Mouse (Mus musculus) embryonic facial prominence, embryonic 12.5 days (tissue): ENCODE data around the gene Ffar3. TPM values are rescaled to one million over a fixed set of nuclear protein-coding genes. Genes with fewer than 3 reads are reported as not detected.
"Not testable (repeated sequence)": the region's sequence is repeated elsewhere in the genome, so short reads cannot be mapped to it uniquely, and the experiment has no call there.

Experiments
- ATAC-seq: fragments of 200-750 bp; cut with Nextera tagmentation; 2 replicates; pipeline ENCODE4 v1.8.0; 2017; ENCODE audit not compliant: insufficient number of reproducible peaks, insufficient read depth, low FRiP score, low TSS enrichment
- H3K27ac ChIP-seq: fragments of 300-500 bp; sonication (generic); 2 replicates; pipeline ENCODE4 v1.5.1; 2016; ENCODE audit warnings: mild to moderate bottlenecking
- H3K27me3 ChIP-seq: fragments of 300-500 bp; sonication (generic); 2 replicates; pipeline ENCODE4 v1.6.1; 2016; ENCODE audit warnings: mild to moderate bottlenecking, moderate library complexity
- H3K36me3 ChIP-seq: fragments of 300-500 bp; sonication (generic); 2 replicates; pipeline ENCODE4 v1.6.1; 2016; ENCODE audit warnings: mild to moderate bottlenecking
- H3K4me1 ChIP-seq: fragments of 300-500 bp; sonication (generic); 2 replicates; pipeline ENCODE4 v1.6.1; 2016
- H3K4me2 ChIP-seq: fragments of 300-500 bp; sonication (generic); replicated peaks from 2 replicates; pipeline ENCODE4 v1.6.1; 2016; ENCODE audit warnings: mild to moderate bottlenecking, moderate library complexity
- H3K4me3 ChIP-seq: fragments of 300-500 bp; sonication (generic); 2 replicates; pipeline ENCODE4 v1.5.1; 2016; ENCODE audit warnings: mild to moderate bottlenecking
- H3K9ac ChIP-seq: fragments of 300-500 bp; sonication (generic); 2 replicates; pipeline ENCODE4 v1.6.1; 2016; ENCODE audit warnings: mild to moderate bottlenecking, moderate library complexity
- H3K9me3 ChIP-seq: fragments of 300-500 bp; sonication (generic); 2 replicates; pipeline ENCODE4 v1.6.1; 2016; ENCODE audit warnings: mild to moderate bottlenecking, moderate library complexity
- WGBS: fragments of 180-500 bp; shearing (Covaris S2); methylation state at CpG from one replicate; pipeline ENCODE4 v1.1.7; 2016; 5-methylcytosine and 5-hydroxymethylcytosine counted together
- polyA plus RNA-seq: library from polyadenylated mRNA; unstranded; fragments of >200 nt; fragmentation: Nextera tagmentation; extraction: Ambion mirVana; gene quantifications from 2 replicates; pipeline ENCODE4 v1.2.1, GENCODE M21; 2016

The Ffar3 gene
- polyA plus RNA-seq, 1 experiment from 2014 or later = 0.13 TPM

DNA sequence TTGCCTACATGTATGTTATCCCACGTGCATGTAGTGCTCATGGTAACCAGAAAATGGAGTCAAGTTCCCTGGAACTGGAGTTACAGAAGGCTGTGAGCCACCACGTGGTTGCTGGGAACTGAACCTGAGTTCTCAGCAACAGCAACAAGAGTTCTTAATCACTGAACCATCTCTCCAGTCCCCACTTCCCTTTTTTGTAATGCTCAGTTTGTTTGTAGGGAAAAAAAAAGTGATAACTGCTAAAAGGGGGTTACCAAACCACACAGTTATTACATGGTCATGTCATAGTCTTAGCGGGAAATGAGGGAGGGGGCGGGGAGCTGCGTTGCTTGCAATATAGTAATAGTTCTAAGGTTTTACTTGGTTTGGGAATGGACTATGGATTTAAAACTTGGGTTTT is 13.9 kb downstream of the Ffar3 start:
- Histone ChIP-seq H3K9ac (no peak overlapping the region), H3K4me3 (no peak overlapping the region), H3K9me3 (no peaks in the 10 kb centered on the region), H3K4me2 (no peak overlapping the region), H3K36me3 (no peaks in the 10 kb centered on the region), H3K27ac (no peak overlapping the region), H3K4me1 (no peaks in the 10 kb centered on the region), H3K27me3 (no peaks in the 10 kb centered on the region)
- WGBS = 91% methylated on average over 5 of the region's 5 CpGs
- no peak for ATAC-seq

DNA sequence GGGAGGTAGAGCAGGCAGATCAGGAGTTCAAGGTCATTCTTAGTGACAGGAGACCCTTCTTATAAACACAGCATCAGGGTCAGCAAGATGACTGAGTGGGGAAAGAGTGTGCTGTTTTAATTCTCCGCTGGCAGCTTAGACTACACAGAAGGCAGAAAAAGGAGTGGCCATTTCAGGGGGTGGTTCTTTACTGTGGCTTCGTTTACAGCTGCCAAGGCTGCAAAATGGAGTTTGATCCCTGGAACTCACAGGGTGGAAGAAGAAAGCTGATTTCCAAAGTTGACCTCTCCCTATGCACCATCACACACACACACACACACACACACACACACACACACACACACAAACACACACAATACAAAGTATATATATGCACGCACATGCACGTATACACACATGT is 14.6 kb downstream of the Ffar3 start:
- no peak overlapping the region for H3K4me3 ChIP-seq
- 72% methylated on average over 4 of the region's 4 CpGs for WGBS
- H3K4me1 ChIP-seq = no peaks in the 10 kb centered on the region
- no peak for ATAC-seq
- no peaks in the 10 kb centered on the region for H3K27me3 ChIP-seq
- no peak overlapping the region for H3K9ac ChIP-seq
- no peaks in the 10 kb centered on the region for H3K36me3 ChIP-seq
- no peak overlapping the region for H3K27ac ChIP-seq
- no peak overlapping the region for H3K4me2 ChIP-seq
- H3K9me3 ChIP-seq = no peaks in the 10 kb centered on the region

DNA sequence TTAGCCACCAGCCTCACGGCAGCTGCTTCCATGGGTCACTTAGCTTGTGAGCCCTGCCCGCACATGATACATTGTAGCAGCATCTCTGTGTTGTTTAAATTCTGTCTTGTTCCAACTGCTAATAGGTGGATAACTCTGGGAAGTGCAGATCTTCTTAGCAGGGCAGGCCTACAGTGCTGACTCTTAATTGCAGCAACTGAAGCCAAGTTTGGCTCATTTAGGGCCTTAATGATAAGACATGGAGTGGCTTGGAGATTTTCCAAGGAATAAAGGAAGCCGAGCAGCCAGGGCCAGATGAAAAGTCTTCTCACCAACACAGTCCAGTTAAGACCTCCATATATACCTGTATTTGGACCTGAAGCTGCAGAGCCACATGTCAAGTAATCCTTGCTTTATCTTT is 15.7 kb downstream of the Ffar3 start:
- Histone ChIP-seq H3K9me3 (no peaks in the 10 kb centered on the region), H3K36me3 (no peaks in the 10 kb centered on the region), H3K9ac (no peak overlapping the region), H3K4me1 (no peaks in the 10 kb centered on the region), H3K27ac (no peak overlapping the region), H3K27me3 (no peaks in the 10 kb centered on the region), H3K4me3 (no peak overlapping the region), H3K4me2 (no peak overlapping the region)
- 77% methylated on average over 3 of the region's 3 CpGs for WGBS
- ATAC-seq = no peak

DNA sequence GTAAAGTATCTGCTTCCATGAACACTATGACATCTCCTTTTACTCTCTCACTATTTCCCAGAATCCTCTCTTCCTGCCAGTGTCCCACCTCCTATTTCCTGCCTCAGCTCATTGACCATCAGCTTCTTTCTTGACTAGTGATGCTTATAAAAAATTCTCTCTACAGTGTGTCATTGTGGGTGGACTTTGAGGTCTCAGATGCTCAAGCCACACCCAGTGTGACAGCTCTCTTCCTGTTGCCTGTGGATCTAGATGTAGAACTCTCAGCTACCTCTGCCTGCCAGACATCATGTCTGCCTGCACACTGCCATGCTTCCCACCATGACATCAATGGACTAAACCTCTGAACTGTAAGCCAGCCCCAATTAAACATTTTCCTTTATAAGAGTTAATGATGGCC is 18.7 kb downstream of the Ffar3 start:
- no peaks in the 10 kb centered on the region for H3K27me3 ChIP-seq
- H3K9me3 ChIP-seq = no peaks in the 10 kb centered on the region
- no peak overlapping the region for H3K4me3 ChIP-seq
- H3K36me3 ChIP-seq = no peaks in the 10 kb centered on the region
- no peak overlapping the region for H3K4me2 ChIP-seq
- H3K4me1 ChIP-seq = no peaks in the 10 kb centered on the region
- H3K27ac ChIP-seq = no peak overlapping the region
- ATAC-seq = no peak
- no peak overlapping the region for H3K9ac ChIP-seq

DNA sequence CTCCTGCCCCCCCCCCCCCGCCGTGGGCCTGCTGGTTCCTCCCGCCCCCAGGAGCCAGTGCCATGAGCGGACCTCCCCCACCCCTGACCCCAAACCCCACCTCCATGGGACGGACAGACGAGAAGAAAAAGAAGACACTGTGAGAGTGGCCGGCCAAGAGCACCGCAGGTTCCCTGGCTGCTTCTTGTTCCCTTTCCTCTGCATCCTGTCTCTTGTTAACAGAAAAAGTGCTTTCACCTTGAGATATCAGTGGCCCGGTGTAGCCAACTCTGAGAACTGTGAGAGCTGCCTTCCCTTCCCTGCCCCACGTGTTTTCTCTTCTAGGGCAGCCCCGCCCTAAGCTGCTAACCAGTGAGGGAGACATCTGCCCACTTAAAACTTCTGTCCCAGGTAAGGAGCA is 23.3 kb downstream of the Ffar3 start:
- not testable (repeated sequence) for H3K4me2 ChIP-seq, H3K27ac ChIP-seq, ATAC-seq, H3K27me3 ChIP-seq, H3K36me3 ChIP-seq, H3K9me3 ChIP-seq, H3K4me1 ChIP-seq, H3K9ac ChIP-seq, H3K4me3 ChIP-seq
- 45% methylated on average over 7 of the region's 11 CpGs for WGBS

DNA sequence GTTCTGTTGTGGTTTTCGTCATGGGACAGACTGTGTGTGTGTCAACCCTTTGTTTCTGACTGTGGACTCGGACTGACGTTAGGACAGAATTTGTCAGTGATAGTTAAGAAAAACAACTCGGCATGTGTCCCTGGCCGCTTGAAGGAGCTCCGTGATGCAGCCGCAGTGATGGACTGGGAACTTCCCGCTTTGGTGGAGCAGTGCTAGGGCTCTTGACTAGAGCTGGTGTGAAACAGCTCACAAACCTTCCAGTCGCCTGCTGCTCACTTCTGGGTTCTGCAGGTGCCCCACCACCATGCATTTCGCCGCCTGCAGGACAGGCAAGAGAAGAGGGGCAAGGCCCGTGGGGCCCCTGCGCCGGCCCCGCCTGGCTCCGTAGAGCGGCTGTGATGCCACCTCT is 23.7 kb downstream of the Ffar3 start:
- no peaks in the 10 kb centered on the region for H3K4me1 ChIP-seq
- H3K4me2 ChIP-seq = no peak overlapping the region
- H3K27ac ChIP-seq = no peak overlapping the region
- H3K4me3 ChIP-seq = no peak overlapping the region
- no peaks in the 10 kb centered on the region for H3K9me3 ChIP-seq
- no peaks in the 10 kb centered on the region for H3K27me3 ChIP-seq
- WGBS = 77% methylated on average over 17 of the region's 17 CpGs
- no peaks in the 10 kb centered on the region for H3K36me3 ChIP-seq
- no peak overlapping the region for H3K9ac ChIP-seq
- no peak for ATAC-seq

DNA sequence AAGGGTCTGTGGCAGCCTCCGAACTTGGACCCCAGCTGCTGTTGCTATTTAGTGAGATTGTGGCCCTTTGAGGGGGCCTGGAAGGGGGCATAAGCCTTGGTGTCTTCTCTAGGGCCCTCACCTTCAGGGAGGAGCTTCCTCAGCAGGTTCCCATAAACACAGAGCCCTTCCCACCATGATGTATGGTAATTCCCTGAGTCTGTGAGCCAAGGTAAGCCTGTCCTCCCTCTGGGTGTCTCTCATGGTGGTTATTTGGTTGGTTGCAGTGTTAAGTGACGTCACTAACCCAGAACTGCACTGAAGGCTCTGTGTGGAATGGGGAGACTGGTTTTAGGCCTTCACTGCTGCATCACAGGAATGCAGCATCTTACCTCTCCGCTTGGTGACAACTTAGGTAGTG is 26.6 kb downstream of the Ffar3 start:
- Histone ChIP-seq H3K4me2 (no peak overlapping the region), H3K4me3 (no peak overlapping the region), H3K9me3 (no peaks in the 10 kb centered on the region), H3K9ac (no peak overlapping the region), H3K27ac (no peak overlapping the region), H3K27me3 (no peaks in the 10 kb centered on the region), H3K4me1 (no peaks in the 10 kb centered on the region), H3K36me3 (no peaks in the 10 kb centered on the region)
- WGBS = 67% methylated on average over 3 of the region's 3 CpGs
- no peak for ATAC-seq

DNA sequence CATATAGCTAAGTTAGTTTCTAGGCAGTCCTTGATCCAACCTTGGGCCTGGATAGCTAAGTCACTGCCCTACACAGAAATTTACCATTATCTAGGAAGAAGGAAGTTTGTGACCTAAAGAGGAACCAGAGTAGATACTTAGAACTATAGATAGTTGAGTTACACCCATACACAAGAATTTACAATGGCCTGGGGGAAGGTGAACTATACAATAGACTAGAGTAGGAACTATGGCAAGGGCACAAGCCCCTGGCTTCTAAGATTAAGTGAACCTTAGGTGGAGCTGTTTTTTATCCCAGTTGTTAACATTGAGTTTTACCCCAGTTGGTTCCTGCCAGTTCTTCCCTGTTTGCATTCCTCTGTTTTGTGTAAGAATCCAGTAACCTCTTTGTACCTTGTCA is 27.1 kb downstream of the Ffar3 start:
- H3K4me2 ChIP-seq, H3K9me3 ChIP-seq, H3K4me1 ChIP-seq, H3K4me3 ChIP-seq, H3K27ac ChIP-seq, H3K9ac ChIP-seq, H3K27me3 ChIP-seq, ATAC-seq, H3K36me3 ChIP-seq: not testable (repeated sequence)

DNA sequence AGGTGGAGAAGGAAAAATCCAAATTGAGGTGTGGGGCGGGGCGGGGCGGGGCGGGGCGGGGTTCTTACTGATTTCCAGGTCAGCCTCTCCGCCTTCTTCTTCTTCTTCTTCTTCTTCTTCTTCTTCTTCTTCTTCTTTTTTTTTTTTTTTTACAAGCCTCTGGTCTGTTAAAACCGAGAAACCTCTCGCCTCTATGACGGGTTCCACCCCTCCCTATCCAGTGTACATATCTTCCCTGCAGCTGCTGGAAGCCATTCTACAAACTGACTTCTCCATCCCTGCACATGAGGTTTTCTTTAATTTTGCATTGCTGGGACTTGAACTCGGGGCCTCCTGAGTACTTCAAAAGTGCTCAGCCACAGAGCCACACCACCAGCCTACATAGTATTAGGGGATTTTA is 29.3 kb downstream of the Ffar3 start:
- Histone ChIP-seq H3K9me3 (no peaks in the 10 kb centered on the region), H3K27ac (no peak overlapping the region), H3K9ac (no peak overlapping the region), H3K27me3 (no peaks in the 10 kb centered on the region), H3K36me3 (no peaks in the 10 kb centered on the region), H3K4me1 (no peaks in the 10 kb centered on the region), H3K4me2 (no peak overlapping the region), H3K4me3 (no peak overlapping the region)
- no peak for ATAC-seq
- WGBS = 83% methylated on average over 10 of the region's 10 CpGs

DNA sequence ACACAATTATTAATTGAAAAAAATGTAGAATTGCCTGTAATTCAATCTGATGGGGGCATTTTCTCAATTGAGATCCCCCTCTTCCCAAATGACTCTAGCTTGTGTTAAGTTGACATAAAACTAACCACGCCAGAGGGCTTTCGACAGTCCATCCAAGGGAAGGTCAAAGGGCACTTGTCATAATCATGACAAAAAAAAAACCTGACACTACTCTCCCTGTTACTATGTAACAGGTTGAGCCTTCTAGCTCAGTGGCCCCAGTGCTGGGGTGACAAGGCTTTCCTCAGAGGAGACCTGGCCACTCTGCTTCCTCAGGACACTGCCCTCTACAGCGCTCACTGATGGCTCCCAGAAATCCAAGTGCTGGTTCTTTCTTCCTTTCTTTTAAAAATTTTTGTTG is 31.7 kb downstream of the Ffar3 start:
- Histone ChIP-seq H3K9me3 (no peaks in the 10 kb centered on the region), H3K36me3 (no peaks in the 10 kb centered on the region), H3K4me1 (0 out of 2 replicates have a peak, but pooled peaks cover 9% of the 10 kb centered on the region), H3K4me3 (no peak overlapping the region), H3K27me3 (no peaks in the 10 kb centered on the region), H3K9ac (no peak overlapping the region), H3K27ac (no peak overlapping the region), H3K4me2 (no peak overlapping the region)
- WGBS = 82% methylated on average over 3 of the region's 3 CpGs
- ATAC-seq = no peak

DNA sequence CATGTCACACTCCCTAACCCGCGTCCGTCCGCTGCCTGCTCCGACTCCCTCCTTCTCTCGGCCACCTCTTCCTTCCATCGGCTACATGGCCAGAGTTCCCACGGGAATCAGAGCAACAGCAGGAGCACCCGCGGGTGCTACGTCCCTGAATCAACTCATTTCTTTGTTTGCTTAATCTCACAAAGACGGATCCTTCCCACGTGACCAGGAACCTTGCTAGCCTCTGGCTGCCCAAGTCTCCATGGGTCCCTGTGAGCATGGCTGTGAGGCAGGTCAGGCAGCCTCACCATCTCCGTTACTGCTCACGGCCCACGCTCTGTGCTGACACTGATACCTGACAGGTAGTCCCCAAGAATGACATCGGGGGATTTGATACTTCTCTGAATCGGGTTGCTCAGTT is 32.3 kb downstream of the Ffar3 start, which contains the start of gene Ffar2:
Gene Ffar2 (minus strand): TSS at position 101 of the 400 bp plus-strand sequence.
- ATAC-seq = no peak
- no peaks in the 10 kb centered on the region for H3K9me3 ChIP-seq
- H3K4me3 ChIP-seq = no peak within 1 kb of the TSS
- no peaks in the 10 kb centered on the region for H3K27me3 ChIP-seq
- H3K36me3 ChIP-seq = no peaks in the 10 kb centered on the region
- 88% methylated on average over 18 of the region's 18 CpGs for WGBS
- H3K9ac ChIP-seq = no peak within 1 kb of the TSS
- no peak within 1 kb of the TSS for H3K4me2 ChIP-seq
- H3K4me1 ChIP-seq = 0 out of 2 replicates have a peak, but pooled peaks cover 9% of the 10 kb centered on the region
- H3K27ac ChIP-seq = no peak within 1 kb of the TSS

DNA sequence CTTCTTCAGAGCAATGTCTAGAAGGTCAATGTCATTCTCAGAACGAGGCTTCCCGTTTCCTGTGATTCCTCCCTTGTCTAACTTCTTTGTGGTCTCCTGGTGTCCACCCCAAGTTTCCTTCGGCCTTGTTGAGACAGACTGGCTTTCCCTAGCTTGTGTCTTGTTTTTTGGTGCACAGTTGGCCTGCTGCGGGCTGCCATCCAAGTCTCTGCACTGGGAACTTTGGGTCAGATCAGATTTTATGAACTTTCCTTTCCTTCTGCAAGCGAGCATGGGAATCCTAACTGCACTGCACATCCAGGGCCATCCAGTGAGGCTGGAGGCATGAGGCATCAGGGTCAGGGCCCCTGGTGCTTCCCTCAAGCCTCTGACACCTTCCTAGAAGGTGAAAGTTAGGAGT is 34.4 kb downstream of the Ffar3 start:
- no peak overlapping the region for H3K4me2 ChIP-seq
- no peak overlapping the region; the same call in 1 of the 2 replicates for H3K9ac ChIP-seq
- H3K27ac ChIP-seq = no peak overlapping the region
- WGBS = 65% methylated on average over 5 of the region's 5 CpGs
- H3K36me3 ChIP-seq = no peaks in the 10 kb centered on the region
- 0 out of 2 replicates have a peak, but pooled peaks cover 9% of the 10 kb centered on the region for H3K4me1 ChIP-seq
- H3K27me3 ChIP-seq = no peaks in the 10 kb centered on the region
- ATAC-seq = no peak
- no peaks in the 10 kb centered on the region for H3K9me3 ChIP-seq
- H3K4me3 ChIP-seq = no peak overlapping the region

DNA sequence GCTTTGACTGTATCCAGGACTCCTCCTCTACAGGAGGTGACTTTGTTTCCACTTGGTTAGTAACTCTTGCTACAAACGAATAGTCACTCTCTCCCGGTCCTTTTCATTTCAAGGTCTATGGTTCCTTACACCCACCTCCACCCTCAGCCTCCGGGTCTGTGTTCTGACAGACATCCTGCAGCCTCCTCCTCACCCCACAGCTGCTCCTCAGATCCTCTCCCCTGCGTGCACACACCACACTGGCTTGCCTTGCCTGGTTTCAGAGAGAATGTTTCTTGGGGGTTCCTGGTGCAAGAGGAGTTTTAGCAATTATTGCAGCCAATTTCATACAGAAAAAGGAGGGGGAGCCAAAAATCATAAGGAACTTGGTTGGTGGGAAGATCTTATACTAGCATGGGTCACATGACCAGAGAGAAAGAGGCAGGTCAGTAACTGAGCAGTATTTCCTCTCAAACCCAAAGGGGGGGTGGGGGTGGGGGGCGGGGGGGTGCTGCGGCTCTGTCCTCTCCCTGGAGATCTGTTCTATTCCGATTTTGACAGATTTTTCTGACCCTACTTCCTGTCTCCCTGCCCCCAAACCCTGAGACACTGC is 35.0 kb downstream of the Ffar3 start:
- no peak overlapping the region for H3K27ac ChIP-seq
- H3K4me2 ChIP-seq = no peak overlapping the region
- no peak overlapping the region for H3K9ac ChIP-seq
- 0 out of 2 replicates have a peak, but pooled peaks cover 9% of the 10 kb centered on the region for H3K4me1 ChIP-seq
- no peak for ATAC-seq
- H3K9me3 ChIP-seq = no peaks in the 10 kb centered on the region
- H3K36me3 ChIP-seq = no peaks in the 10 kb centered on the region
- no peak overlapping the region for H3K4me3 ChIP-seq
- 51% methylated on average over 7 of the region's 7 CpGs for WGBS
- no peaks in the 10 kb centered on the region for H3K27me3 ChIP-seq
